Mouse (Mus musculus): ENCODE results near the gene Mpp3.

Gene Mpp3

GRCm38 (mm10) chr11:102028087-102028816 lies at the start of gene Mpp3:
Gene Mpp3, minus strand, starts transcription at chr11:102028461.
- DNase-seq (ENCODE audit: low spot score) = no peak

GRCm38 (mm10) chr11:102073722-102074121 lies 45.5 kb upstream of the Mpp3 start:
- no peak for DNase-seq (ENCODE audit: low spot score)

- DNase-seq (ENCODE audit: low spot score) = no peak
These were observed 44.5 kb upstream of the Mpp3 start for GRCm38 (mm10) chr11:102072729-102073128.

GRCm38 (mm10) chr11:102070426-102070825 lies 42.2 kb upstream of the Mpp3 start:
- DNase-seq (ENCODE audit: low spot score) = no peak

GRCm38 (mm10) chr11:102069633-102070032 lies 41.4 kb upstream of the Mpp3 start:
- DNase-seq (ENCODE audit: low spot score) = no peak

GRCm38 (mm10) chr11:102068969-102069368 lies 40.7 kb upstream of the Mpp3 start:
- DNase-seq (ENCODE audit: low spot score) = no peak

GRCm38 (mm10) chr11:102063076-102063475 lies 34.8 kb upstream of the Mpp3 start:
- DNase-seq (ENCODE audit: low spot score) = no peak

- DNase-seq (ENCODE audit: low spot score) = no peak
These were observed 33.7 kb upstream of the Mpp3 start for GRCm38 (mm10) chr11:102061941-102062473.

GRCm38 (mm10) chr11:102061236-102061940 lies 33.1 kb upstream of the Mpp3 start:
- peak; percentile 78 for DNase-seq (ENCODE audit: low spot score)

- peak; percentile 25 for DNase-seq (ENCODE audit: low spot score)
These were observed 25.6 kb upstream of the Mpp3 start for GRCm38 (mm10) chr11:102053847-102054246.

GRCm38 (mm10) chr11:102053183-102053582 lies 24.9 kb upstream of the Mpp3 start:
- DNase-seq (ENCODE audit: low spot score) = peak; percentile 26

- DNase-seq (ENCODE audit: low spot score) = no peak
These were observed 24.4 kb upstream of the Mpp3 start for GRCm38 (mm10) chr11:102052697-102053096.

- peak; percentile 27 for DNase-seq (ENCODE audit: low spot score)
These were observed 23.7 kb upstream of the Mpp3 start for GRCm38 (mm10) chr11:102051954-102052353.

- DNase-seq (ENCODE audit: low spot score) = peak; percentile 77
These were observed 23.3 kb upstream of the Mpp3 start for GRCm38 (mm10) chr11:102051541-102051940.

- peak; percentile 20 for DNase-seq (ENCODE audit: low spot score)
These were observed 21.7 kb upstream of the Mpp3 start for GRCm38 (mm10) chr11:102049875-102050482.

GRCm38 (mm10) chr11:102046607-102047006 lies 18.3 kb upstream of the Mpp3 start:
- DNase-seq (ENCODE audit: low spot score) = no peak

GRCm38 (mm10) chr11:102044691-102045212 lies 16.5 kb upstream of the Mpp3 start:
- no peak for DNase-seq (ENCODE audit: low spot score)

GRCm38 (mm10) chr11:102043381-102043780 lies 15.1 kb upstream of the Mpp3 start:
- no peak for DNase-seq (ENCODE audit: low spot score)

- DNase-seq (ENCODE audit: low spot score) = no peak
These were observed 14.7 kb upstream of the Mpp3 start for GRCm38 (mm10) chr11:102042971-102043370.

- no peak for DNase-seq (ENCODE audit: low spot score)
These were observed 13.2 kb upstream of the Mpp3 start, which contains the start of gene Cd300lg for GRCm38 (mm10) chr11:102041350-102041949. Gene Cd300lg, plus strand, starts transcription at chr11:102041509.

- DNase-seq (ENCODE audit: low spot score) = no peak
These were observed 12.4 kb upstream of the Mpp3 start for GRCm38 (mm10) chr11:102040646-102041045.

GRCm38 (mm10) chr11:102040138-102040524 lies 11.9 kb upstream of the Mpp3 start:
- DNase-seq (ENCODE audit: low spot score) = peak; percentile 93
